Mouse (Mus musculus) right cerebral cortex, postnatal 36 days (tissue): ENCODE measurements around the gene Golgb1.

Experiments
- DNase-seq, 2 experiments: peaks; one replicate each; pipeline ENCODE4 v3.0.0; 2022; ENCODE audit warnings: low spot score in 2 of 2, mixed read lengths in 1 of 2

Golgb1 gene

DNA sequence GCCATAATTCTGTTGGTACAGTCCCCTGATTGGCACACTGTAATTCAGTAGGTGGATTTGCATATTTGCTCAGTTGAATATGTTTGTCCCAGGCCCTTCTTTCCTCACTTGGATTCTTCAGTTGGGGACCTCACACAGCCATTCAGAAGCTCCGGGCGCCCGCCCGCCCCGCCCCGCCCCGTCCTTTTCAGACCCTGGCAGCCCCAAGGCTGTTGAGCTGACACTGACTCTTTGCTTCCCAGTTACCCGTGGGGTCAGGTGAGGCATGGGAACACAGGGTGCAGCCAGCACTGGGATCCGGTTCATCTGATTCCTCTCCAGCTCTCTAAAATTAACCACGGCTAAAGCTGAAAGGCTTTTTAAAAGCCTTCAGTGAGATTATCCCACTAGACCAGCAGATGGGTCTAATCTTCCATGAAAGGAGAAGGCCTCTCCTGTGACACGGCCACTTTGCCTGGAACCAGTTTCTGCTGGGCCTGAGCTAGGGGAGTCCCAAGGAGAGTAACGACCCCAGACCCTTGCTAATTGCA, 70.0 kb downstream of the Golgb1 start:
- no peak for DNase-seq

DNA sequence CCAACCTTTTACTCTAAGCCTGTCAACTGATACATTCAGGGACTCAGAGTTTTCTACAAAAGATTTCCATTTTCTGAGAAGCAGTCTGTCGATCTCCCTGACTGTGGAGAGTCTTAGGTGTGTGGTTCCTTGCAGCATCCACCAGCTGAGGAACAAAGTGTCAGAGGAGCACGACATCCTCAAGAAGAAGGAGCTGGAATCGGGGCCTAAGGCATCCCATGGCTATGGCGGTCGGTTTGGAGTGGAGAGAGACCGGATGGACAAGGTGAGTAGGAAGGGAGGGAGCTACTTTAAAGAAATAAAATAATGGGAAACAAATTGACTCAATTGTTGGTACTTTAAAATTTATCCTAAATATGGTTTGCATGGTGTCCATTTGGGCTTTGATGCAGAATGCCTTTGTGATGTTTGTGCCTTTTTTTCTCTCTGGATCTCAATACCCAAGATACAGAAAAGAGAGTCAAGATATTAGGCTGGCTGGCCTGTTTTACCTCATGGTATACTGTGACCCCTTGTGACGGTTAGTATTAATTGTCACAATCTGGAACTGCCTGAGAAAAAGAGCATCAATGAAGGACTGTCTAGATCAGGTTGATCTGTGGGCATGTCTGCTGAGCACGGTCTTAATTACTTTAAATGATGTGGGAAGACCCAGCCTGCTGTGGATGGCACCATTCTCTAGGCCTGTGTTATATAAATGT, 71.7 kb downstream of the Golgb1 start:
- DNase-seq: no peak

DNA sequence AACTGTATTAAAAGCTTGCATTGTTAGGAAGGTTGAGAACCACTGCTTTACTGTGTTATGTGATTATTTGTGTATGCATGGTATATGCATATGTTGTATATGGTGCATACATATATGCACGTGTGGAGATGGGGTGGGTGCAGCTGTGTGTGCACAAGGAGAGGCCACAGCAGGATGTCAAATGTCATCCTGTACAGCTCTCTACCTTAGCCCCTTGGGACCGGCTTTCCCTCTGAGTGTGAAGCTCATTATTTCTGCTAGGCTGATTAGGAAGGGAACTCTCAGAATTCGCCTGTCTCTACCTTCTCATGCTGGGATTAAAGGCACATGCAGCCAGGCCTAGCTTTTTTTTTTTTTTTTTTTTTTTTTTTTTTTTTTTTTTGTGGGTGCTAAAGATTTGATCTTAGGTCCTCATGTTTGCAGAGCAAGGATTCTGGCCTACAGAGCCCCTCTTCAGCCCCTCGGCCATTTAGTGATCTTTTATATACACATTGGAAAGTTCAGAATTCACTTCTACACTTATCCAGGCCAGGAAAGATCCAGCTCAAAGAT, 72.8 kb downstream of the Golgb1 start:
- no peak for DNase-seq

- no peak for DNase-seq
These were observed 74.8 kb downstream of the Golgb1 start for GRCm38 (mm10) chr16:36949614-36950336.

GRCm38 (mm10) chr16:36951029-36951428, 76.1 kb downstream of the Golgb1 start:
- DNase-seq: no peak

- DNase-seq: no peak
These were observed 80.2 kb downstream of the Golgb1 start for GRCm38 (mm10) chr16:36955106-36955505.

DNA sequence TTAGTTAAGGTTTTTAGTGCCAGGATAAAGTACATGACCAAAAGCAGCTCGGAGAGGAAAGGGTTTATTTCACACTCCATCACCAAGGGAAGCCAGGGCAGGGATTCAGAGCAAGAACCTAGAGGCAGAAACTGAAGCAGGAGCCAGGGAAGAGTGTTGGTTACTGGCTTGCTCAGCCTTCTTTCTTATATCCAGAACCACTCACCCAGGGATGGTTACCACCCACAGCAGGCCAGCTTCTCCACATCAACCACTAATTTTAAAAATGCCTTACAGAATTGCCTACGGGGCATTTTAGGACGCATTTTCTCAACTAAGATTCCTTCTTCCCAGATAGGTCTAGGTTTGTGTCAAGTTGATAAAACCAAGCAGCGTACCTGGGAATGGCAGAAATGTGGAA, 88.5 kb downstream of the Golgb1 start:
- no peak for DNase-seq

DNA sequence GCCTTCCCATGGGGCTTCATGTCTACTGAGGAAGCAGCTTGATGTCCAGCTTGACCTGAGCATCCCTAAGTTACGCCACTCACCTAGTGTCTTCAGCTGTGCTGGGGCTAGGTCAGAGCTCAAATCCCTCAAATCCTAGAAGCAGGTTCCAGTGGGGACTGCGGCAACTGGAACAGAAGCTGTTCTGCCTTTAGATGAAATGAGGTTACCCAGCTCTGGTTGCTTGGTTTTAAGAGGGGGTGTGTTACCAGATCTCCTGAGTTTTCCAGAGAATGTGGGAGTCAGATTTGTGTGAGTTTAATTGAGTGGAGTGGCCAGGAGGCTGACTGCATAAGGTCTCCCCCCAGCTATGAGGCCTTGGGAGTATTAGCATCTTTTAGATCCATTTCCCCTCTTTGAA, 104.2 kb downstream of the Golgb1 start:
- no peak for DNase-seq
